Mouse (Mus musculus) CH12.LX (cell line): Measurements from ENCODE around the gene Wdfy2.

Experiments used
- CTCF ChIP-seq, 2 experiments: IDR thresholded peaks in 1 of 2; conservative IDR thresholded peaks in 1 of 2; 2 replicates each; pipeline ENCODE4 v1.5.1; 2011 to 2012; ENCODE audit warnings: low read depth in 2 of 2, low read length in 2 of 2, improper control_type of control experiment in 1 of 2, inconsistent platforms in 1 of 2, mild to moderate bottlenecking in 1 of 2, moderate library complexity in 1 of 2
- ELF1 ChIP-seq: IDR thresholded peaks from 2 replicates; pipeline ENCODE4 v1.6.1; 2014; ENCODE audit warnings: low read depth, mild to moderate bottlenecking, inconsistent platforms, low read length, improper control_type of control experiment
- EP300 ChIP-seq: IDR thresholded peaks from 2 replicates; pipeline ENCODE4 v1.6.1; 2011; ENCODE audit warnings: low read length, improper control_type of control experiment
- MAFK ChIP-seq: IDR thresholded peaks from 2 replicates; pipeline ENCODE4 v1.6.1; 2011; ENCODE audit warnings: low read length, improper control_type of control experiment; ENCODE audit not compliant: insufficient replicate concordance
- MEF2A ChIP-seq: IDR thresholded peaks from 2 replicates; pipeline ENCODE4 v1.6.1; 2014; ENCODE audit warnings: low read depth, mild to moderate bottlenecking, inconsistent platforms, low read length, improper control_type of control experiment, borderline replicate concordance
- POLR2A ChIP-seq: IDR thresholded peaks from 2 replicates; pipeline ENCODE4 v1.6.1; 2011; ENCODE audit warnings: low read depth, mild to moderate bottlenecking, improper control_type of control experiment, low read length
- RCOR1 ChIP-seq: conservative IDR thresholded peaks from 2 replicates; pipeline ENCODE4 v1.6.1; 2012; ENCODE audit warnings: low read depth, mild to moderate bottlenecking, inconsistent platforms, low read length, improper control_type of control experiment
- SMC3 ChIP-seq: IDR thresholded peaks from 2 replicates; pipeline ENCODE4 v1.6.1; 2011; ENCODE audit warnings: low read depth, low read length, improper control_type of control experiment
- TBP ChIP-seq: conservative IDR thresholded peaks from 2 replicates; pipeline ENCODE4 v1.6.1; 2011; ENCODE audit warnings: low read depth, low read length, improper control_type of control experiment
- TCF12 ChIP-seq: IDR thresholded peaks from 2 replicates; pipeline ENCODE4 v1.6.1; 2014; ENCODE audit warnings: low read depth, mild to moderate bottlenecking, inconsistent platforms, low read length, improper control_type of control experiment
- USF1 ChIP-seq: IDR thresholded peaks from 2 replicates; pipeline ENCODE4 v1.6.1; 2014; ENCODE audit warnings: low read depth, mild to moderate bottlenecking, inconsistent platforms, low read length, improper control_type of control experiment
- ZKSCAN1 ChIP-seq: IDR thresholded peaks from 2 replicates; pipeline ENCODE4 v1.6.1; 2012; ENCODE audit warnings: low read depth, inconsistent platforms, low read length, improper control_type of control experiment, borderline replicate concordance

DNA sequence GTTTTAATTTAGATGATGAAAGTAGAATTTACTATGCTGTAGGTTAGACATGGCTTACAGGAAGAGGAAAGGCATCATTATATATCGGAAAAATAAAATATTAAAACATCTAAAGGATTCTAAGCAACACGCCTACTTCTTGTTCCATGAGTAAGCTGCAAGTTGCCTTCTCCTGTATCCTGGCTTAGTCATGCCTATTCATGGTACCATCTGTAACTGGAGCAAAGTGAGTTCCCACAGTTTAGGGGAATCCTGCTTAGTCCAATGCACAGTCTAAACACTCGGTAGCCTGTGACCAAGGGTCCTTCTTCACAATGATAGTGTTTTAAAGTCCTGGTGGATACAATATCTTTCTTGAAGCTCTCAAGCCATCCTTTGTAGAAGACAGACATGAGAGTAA lies 109.3 kb downstream of the Wdfy2 start:
- no peak for TF ChIP-seq EP300
- no peak for TF ChIP-seq MEF2A
- no peak for TF ChIP-seq CTCF (conservative IDR thresholded peaks at IDR 0.05 in 1 of 2, IDR thresholded peaks at IDR 0.05 in 1 of 2; ENCODE audit: low read depth in 2 of 2, low read length in 2 of 2)
- TF ChIP-seq POLR2A = no peak
- no peak for TF ChIP-seq USF1
- no peak for TF ChIP-seq MAFK
- TF ChIP-seq RCOR1 = no peak
- no peak for TF ChIP-seq TCF12
- no peak for TF ChIP-seq SMC3
- no peak for TF ChIP-seq TBP
- no peak for TF ChIP-seq ELF1
- no peak for TF ChIP-seq ZKSCAN1
